Mouse (Mus musculus): Measurements from ENCODE around the gene Qsox1.

The Qsox1 gene

DNA sequence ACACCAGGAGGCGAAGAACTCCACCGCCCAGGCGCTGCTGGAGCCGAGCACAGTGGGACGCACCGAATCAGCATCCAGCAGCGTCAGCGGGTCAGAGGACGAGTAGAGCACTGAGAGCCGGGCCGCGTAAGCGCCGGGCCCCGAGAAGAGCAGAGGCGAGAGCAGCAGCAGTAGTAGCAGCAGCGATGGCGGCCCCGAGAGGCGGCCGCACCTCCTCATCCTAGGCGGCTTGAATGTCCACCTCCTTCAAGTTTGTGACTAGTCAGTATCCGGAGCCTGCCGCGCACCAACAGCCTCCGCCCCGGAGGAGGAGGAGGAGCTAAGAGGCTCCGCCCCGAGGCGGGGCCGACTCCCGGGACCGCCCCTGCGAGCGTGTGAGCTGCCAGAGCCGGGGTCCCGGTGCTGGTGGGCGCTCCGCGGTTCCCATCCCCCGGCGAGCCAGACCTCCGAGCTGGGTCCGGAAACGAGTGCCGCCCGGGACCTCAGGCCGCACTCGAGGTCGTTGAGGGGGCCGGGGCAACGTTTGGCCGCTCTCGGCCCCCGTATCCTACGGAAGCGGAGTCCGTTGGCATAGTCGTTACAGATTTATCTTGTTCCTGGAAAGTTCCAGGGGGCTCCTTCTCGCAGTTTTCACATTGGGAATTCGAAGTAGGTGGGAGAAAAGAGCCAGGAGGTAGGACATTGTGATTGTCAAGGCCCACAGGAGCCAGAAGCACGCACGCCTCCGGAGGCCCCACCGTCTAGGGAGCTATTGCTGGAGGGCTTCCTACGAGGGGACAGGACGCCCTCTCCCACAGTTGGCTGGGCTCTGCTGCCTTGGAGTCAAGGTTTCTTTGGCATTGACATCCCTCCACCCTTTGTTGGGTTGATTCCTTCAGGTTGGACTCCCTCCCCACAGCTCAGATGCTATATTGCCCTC, at the start of gene Qsox1:
Gene Qsox1 (minus strand): TSS at position 309 of the 919 bp plus-strand sequence.
- peak; percentile 91 for DNase-seq (ENCODE audit: low spot score)

DNA sequence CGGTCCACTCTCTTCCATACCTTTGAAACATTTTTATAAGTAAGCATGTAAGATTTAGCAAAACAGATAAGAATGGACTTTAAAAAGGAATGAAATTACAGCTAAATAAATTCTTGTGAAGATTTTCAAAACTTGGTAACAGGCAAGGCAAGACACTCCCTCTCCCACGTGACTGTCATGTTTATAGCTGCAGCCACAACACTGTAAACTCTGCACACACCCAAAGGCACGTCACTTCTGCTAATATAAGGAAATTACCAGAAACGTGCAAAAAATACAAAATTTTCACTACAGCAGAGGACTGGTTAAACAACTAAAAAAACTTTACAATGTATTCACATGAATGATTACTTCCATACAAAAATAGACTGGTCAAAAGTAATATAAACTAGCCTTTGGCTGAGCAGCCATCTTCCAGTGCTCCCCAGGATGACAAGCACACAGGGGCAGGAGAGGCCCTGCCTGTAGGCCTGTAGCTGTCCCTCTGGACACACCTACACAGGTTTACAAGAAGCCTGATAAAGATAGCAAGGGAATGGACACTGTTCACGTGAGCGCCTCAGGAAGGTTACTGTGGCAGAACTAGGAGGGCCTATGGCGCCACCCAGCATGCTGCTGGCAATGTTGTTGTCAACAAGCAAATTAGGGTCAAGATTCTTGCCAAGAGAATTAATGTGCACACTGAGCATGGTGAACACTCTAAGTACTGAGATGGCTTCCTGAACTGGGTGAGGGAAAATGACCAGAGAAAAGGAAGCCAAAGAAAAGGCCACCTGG, 42.4 kb upstream of the Qsox1 start:
- no peak for DNase-seq (ENCODE audit: low spot score)

DNA sequence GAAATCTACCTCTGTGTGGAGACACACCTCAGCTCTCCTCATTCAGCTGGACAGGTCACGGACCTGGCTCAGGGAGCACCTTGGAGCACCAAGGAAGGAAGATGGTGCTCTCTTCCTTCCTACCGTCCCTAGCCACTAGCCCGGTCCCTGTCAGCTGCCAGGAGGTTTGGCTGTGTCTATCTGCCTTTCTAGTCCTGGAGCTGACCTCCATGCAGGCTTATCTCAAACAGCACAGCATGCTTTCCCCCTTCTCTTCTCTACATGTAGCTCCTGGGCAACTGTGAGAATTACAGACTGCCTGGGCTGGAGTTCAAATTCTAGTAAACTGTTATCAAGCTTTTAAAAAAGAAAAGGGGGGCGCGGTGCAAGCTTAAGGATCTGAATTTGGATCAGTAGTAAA, 40.3 kb upstream of the Qsox1 start:
- DNase-seq (ENCODE audit: low spot score): no peak

DNA sequence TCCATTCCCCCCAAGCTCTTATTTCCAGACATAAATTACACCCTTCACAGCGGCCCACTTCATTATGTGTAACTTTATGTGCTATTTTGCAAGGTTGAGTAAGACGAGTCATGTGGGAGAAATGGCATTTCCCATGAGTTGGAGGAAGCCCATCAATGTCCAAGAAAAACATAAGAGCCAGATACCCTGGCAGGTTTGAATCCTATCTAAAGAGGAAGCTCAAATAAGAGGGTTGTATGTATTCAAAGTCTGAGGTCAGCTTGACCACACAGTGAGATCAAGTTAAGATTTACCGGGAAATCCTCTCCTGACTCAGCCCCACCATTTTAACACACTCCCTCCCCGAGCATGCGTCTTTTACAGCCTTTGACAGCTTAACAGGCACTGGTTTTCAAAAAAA, 31.5 kb upstream of the Qsox1 start:
- DNase-seq (ENCODE audit: low spot score): no peak

DNA sequence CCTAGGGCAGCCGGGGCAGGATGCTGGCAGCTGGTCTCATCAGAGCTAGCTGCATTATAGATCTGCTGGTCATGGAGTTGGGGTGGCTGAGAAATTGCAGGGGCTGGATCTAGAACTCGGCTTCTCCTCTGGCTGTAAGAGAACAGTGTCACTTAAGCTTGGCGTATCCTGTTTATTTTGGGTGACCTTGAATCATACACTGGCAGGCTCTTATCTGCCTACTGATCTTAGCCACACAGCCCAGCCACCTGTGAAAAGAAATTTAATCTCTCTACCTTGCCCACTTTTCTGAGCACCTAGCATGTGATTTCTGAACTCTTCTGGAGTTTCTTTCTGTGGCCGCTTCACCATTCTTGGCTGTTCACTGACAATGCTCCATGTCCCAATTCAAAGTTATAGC, 30.8 kb upstream of the Qsox1 start:
- no peak for DNase-seq (ENCODE audit: low spot score)

DNA sequence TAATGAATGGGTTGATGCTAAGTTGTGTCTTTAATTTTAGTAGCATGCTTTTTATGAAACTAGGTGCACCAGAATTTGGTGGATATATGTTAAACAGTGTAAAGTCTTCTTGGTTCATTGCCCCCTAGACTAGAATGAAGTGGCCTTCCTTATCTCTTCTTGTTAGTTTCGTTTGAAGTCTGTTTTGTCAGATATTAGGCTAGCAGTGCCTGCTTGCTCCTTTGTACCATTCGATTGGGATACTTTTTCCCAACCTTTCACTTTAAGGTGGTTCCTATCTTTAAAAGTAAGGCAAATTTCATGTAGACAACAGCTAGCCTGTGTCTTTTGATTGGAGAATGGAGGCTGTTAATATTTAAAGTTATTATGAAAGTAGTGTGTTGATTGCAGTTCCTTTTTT, 23.0 kb upstream of the Qsox1 start:
- no peak for DNase-seq (ENCODE audit: low spot score)

DNA sequence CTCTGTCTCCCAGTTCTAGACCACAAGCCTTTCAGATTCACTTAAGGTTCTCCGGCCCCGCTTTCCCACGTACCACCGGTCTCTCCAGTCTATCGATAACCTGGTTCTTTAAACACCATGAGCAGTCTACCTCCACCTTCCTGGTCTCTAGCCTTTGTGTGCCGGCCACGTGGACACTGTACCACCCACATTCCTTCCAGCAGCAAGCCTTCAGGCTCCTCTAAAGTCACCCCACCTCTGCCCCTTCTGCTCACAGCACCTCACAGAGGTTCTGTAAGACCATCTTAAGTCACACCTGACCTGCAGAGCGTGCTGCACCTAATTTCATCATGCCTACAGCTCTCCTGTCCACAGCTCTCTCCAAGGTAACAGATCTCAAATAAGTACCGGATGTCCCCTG, 20.9 kb upstream of the Qsox1 start:
- no peak for DNase-seq (ENCODE audit: low spot score)

DNA sequence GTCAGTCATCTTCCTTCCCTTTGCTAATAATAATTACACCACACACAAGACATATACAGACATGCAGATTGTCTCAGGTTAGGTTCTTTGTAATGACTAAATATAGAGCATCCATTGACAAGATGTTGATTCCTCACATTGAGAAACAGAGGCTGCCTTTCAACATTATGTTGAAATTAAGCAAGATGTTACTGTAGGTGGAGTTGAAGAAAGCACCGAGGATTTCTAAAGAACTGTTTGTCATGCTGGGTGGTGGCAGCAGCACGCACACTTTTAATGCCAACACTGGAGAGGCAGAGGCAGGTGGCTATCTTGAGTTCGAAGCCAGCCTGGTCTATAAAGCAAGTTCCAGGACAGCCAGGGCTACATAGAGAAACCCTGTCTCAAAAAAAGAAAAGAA, 19.3 kb upstream of the Qsox1 start:
- DNase-seq (ENCODE audit: low spot score): no peak

DNA sequence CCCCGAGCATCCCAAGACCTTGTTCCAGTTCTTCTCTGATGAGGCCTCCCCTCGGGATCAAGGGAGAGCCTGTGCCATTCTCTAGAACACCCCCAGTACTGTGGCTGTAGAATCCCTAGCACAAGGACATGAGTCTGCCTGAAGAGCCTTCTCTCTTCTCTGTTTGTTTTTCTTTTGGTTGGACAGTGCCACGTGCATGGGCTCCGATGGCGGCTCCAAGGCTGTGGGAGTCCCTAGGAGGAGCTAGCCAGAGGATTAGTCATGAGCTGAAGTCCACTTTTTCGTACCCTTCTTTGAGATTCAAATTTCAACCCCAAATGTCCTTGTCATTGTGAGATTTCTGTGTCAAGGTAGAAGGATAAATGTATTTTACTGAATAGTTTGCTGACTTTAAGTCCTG, 18.2 kb upstream of the Qsox1 start:
- peak; percentile 32 for DNase-seq (ENCODE audit: low spot score)

DNA sequence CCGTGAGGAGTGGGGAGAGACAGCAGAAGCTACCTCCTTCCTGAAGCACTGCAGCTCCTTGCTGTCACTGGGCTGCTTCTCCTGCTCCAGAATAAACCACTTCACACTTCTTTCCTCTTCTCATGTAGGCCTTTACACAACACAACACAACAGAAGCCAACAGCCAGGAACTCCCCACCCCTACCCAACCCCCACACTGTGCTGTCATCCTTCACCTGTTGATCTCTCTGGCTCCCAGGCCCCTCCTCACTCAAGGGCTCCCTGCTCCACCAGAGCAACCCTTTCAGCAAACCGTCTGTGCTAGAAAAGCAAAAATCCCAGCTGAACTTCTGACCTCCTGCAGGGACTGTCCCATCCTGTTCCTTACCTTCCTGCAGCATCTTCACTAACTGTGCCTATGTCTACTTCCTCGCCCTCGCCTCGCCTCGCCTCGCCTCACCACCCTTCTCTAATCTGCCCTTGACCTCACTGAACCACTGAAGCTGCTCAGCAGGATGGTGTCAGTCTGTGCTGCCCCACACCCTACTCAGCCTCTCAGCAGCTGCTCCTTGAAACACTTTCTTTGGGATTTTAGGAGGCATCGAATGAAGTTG, 15.1 kb upstream of the Qsox1 start:
- peak; percentile 27 for DNase-seq (ENCODE audit: low spot score)

DNA sequence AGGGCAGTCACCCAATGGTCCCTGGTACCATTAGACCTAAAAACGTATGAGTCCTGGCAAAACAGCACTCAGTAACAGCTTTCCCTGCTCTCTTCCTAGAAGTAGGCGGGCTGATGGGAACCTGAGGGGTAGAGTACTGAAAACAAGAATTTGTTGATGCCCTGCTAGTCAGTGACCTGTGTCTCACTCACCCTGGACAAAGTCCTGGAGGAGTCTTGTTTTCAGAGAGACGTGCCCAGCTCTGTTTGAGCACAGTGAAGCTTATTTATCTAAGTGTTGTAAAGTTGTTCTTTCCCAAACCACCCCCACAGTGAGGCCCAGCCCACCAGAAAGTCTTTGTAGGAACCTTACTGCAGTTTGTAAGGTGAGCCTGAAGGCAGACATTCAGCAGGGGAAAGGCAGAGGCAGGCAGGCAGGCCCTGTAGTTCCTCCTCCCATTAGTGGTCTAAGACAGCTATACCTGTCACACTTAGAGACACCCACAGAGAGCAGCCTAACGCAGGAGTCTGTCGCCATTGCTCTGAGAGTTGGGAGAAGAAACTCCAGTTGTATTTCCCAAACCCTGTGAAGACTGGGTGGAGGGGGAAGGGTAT, 14.2 kb upstream of the Qsox1 start:
- DNase-seq (ENCODE audit: low spot score): peak; percentile 36

DNA sequence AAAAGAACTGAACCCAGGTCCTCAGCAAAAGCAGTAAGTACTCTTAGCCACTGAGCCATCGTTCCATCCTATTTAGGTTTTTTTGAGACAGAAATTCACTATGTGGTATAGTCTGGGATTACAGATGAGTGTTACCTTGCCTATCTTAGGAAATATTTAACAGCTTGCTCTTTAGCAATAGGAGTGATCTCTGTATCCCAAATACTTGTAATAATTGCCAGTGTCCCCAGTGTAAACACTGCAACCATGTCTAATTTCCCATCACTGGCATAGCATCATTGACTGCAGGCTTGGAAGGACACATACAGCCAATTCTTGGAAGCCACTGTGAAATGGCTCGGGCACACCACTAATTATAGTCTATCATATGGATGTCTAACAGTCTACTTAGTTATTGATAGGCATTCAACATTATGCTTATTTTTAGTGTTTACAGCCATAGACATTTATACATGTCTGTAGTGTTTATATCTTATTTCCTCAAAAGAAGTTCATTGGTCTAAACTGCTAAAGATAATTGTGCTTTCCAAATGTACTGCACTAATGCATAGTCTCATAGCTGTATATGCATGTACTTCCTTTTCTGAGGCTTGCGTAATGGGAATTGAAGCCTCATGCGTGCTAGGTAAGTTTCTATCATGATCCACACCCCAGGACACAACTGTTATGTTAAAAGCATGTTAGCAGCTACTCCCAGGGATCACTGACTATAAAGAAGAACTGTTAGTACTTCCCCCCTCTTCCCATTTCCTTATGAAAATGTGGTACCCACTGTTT, 13.4 kb upstream of the Qsox1 start:
- no peak for DNase-seq (ENCODE audit: low spot score)

DNA sequence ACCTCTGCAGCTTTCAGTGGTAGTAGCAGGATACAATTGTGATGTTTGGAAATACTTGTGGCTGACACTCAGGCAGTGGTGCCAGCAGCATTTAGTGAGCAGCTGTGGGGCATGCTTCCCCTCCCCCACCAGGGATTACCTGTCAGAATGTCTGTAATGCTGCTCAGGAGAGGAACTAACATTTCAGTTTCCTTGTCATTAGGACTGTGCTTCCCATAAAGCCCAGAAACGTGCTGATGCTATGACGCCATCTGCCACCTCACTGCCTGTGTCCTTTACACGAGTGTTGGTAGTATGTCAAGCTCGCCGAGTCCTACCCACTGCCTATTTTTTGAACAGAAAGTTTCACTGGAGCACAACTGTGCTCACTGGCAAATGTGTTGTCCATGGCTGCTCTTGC, 8.0 kb upstream of the Qsox1 start:
- no peak for DNase-seq (ENCODE audit: low spot score)

DNA sequence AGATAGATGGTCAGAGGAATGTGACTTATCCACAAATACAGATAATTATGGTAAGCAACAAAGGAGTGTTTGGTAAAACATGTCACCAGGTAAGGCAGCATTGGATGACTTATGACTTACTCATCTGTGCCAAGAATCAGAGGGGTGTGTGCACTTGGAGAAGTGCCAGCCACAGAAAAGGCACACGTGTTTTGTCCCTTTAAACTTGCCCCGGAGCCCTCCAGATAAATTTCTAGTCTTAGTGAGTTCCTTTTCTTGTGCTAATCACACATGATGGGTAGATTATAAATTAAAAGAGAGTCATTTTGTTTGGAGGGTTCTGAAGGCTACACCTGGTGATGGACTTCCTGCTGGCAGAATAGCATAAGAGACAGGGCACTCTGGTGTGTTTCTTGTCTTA, 3.5 kb upstream of the Qsox1 start:
- no peak for DNase-seq (ENCODE audit: low spot score)

DNA sequence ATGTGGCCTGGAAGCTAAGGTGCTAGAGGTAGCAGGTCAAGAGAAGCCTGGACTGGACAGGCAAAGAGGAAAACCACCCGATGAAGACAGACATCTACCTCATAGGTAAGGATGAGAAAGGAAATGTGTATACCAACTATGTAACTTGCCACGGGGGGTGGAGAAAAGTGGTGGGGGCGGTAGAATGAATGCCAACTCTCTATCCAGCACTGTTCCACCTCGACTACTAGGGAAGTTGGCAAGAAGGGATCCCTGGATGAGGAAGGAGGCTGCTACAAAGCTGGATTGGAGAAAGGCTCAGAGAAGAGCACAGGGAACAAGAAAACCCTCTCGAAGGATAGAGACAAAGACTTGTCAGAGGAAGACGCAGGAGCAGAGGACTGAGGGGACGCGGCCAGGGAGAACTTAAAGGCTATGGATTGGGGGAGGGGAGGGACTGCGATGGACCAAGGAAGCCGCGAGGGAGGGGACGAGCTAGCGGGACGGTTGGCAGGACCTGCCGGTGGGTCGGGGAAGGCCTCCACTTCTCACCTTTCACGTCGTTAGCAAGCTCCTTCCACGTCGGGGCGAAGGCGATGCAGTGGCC, 601 bp downstream of the Qsox1 start:
- DNase-seq (ENCODE audit: low spot score): no peak

DNA sequence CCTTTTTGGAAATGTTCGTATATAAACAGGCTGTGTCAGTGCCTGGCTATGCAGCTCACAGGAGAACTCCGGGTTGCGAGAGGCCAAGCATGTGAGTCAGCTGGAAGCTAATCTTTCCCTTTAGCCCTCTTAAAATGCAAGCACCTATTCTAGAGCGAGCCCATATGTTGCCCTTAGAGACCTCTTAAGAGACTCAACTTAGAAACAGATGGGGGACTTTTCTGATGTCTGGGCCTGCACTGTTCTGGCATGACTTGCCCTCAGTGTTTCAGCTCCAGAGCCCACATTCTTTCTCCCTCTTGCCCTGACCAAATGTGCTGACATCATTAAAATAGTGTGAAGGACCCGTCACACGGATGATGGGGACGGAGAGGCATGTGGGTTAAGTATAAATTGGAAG, 2.1 kb downstream of the Qsox1 start:
- no peak for DNase-seq (ENCODE audit: low spot score)

DNA sequence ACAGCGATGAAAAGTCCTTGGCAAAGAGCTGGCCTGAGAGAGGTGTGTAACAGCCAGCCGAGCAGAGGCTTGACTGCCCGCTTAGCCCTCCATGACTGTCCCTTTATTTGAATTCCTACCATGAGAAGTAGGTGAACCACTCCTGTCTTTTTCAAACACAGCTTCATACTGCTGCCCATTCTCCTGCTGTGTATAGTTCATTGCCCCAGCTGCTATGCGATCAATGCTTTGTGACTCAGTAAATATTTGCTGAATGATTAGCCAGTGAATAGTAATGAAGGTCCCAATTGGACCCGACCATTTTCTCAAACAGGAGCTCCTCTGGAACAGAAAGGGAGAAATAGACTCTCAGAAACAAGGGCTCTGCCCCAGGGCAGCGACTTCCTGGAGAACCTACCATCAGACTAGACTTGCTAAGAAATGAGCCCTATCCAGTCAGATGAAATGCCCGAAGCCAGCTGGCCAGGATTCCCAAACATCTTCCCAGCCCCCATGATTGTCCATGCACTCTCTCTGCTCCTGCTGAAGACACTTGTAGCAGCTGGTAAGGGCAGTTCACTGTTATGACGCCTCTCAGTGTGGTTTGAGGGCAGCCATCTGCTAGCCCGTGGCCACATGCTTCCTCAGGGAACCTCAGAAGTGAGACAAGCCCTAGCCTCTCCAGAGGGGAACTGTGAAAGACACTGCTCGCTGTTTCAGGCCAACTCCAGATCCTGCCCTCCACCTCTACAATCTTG, 2.8 kb downstream of the Qsox1 start:
- DNase-seq (ENCODE audit: low spot score): no peak

DNA sequence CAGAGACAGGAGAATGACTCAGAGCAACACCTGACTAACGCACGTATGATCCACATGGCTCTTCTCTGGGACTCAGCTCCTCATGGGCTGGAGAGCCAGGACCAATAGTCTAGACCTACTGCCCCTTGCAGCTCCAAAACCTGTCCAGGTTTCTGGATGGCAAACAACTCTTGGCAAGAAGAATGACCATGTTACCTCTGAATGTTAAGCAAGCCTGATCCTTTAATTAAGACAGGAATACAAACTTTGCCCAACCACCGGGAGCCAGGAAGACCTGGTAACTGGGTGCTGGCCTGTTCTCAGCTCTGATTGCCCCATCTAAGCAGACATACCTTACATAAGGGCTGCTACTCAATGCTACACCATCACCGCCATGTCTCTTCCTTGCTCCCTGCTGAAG, 4.4 kb downstream of the Qsox1 start:
- DNase-seq (ENCODE audit: low spot score): no peak

DNA sequence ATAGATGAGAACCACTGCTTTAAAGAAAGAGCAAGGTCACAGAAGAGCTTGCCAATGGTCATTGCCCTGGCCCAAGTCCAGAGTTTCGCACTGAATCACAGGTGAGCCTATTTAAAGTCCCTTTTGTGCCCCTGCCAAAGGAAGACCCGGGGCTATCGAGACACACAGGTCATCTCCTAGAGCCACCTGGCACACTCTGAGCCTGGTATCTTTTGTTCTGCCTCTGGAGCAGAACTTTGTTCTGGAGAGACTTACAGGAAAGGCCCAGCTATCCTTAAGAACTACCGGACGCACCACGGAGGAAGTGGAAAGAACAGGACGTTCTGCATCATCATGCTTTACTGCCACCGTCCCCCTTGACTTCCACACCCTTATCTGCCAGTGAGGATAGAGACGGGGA, 7.1 kb downstream of the Qsox1 start:
- DNase-seq (ENCODE audit: low spot score): no peak

All from yolk sac, embryonic 10.5 days (tissue).